Mouse (Mus musculus) MEL (cell line): ENCODE data around the gene Retsat. TPM values are rescaled to one million over a fixed set of nuclear protein-coding genes. Genes with fewer than 3 reads are reported as not detected.

ENCODE experiments used
- DNase-seq: peaks from one replicate; pipeline ENCODE4 v3.0.0; 2011; ENCODE audit warnings: low read depth, low spot score
- H3K27ac ChIP-seq: 2 replicates; pipeline ENCODE4 v1.5.1; 2012; ENCODE audit warnings: low read depth, mild to moderate bottlenecking, control low read depth, low read length, moderate library complexity; ENCODE audit not compliant: control insufficient read depth
- H3K27me3 ChIP-seq, 2 experiments: fragments of 150-350 bp in 1 of 2; sonication (generic) in 1 of 2; 2 replicates each; pipeline ENCODE4 v1.6.1; 2012; ENCODE audit warnings: low read length in 2 of 2, mild to moderate bottlenecking in 2 of 2, improper control_type of control experiment in 1 of 2, moderate library complexity in 1 of 2; ENCODE audit not compliant: insufficient read depth in 2 of 2, control insufficient read depth in 1 of 2
- H3K36me3 ChIP-seq, 2 experiments: 2 replicates each; pipeline ENCODE4 v1.6.1; 2012 to 2014; ENCODE audit warnings: low read length in 2 of 2, improper control_type of control experiment in 1 of 2, inconsistent platforms in 1 of 2, mild to moderate bottlenecking in 1 of 2; ENCODE audit not compliant: insufficient read depth in 2 of 2, control insufficient read depth in 1 of 2
- H3K4me1 ChIP-seq, 2 experiments: fragments of 150-350 bp in 1 of 2; sonication (generic) in 1 of 2; 2 replicates each; pipeline ENCODE4 v1.6.1; 2012; ENCODE audit warnings: low read length in 2 of 2, improper control_type of control experiment in 1 of 2, mild to moderate bottlenecking in 1 of 2; ENCODE audit not compliant: insufficient read depth in 2 of 2, control insufficient read depth in 1 of 2
- H3K4me3 ChIP-seq, 2 experiments: fragments of 150-350 bp in 1 of 2; sonication (generic) in 1 of 2; 2 replicates each; pipeline ENCODE4 v1.5.1; 2012; ENCODE audit warnings: low read depth in 2 of 2, low read length in 2 of 2, mild to moderate bottlenecking in 2 of 2, moderate library complexity in 2 of 2, control low read depth in 1 of 2, improper control_type of control experiment in 1 of 2; ENCODE audit not compliant: control insufficient read depth in 1 of 2, insufficient read depth in 1 of 2
- H3K79me2 ChIP-seq: 2 replicates; pipeline ENCODE4 v1.6.1; 2012; ENCODE audit warnings: mild to moderate bottlenecking, low read length, moderate library complexity; ENCODE audit not compliant: control insufficient read depth, poor library complexity, insufficient read depth
- H3K9ac ChIP-seq: 2 replicates; pipeline ENCODE4 v1.6.1; 2012; ENCODE audit warnings: low read depth, mild to moderate bottlenecking, control low read depth, low read length, moderate library complexity; ENCODE audit not compliant: control insufficient read depth, poor library complexity, severe bottlenecking
- H3K9me3 ChIP-seq: fragments of 150-350 bp; sonication (generic); replicated peaks from 2 replicates; pipeline ENCODE4 v1.6.1; 2012; ENCODE audit warnings: mild to moderate bottlenecking, low read length, improper control_type of control experiment, moderate library complexity; ENCODE audit not compliant: insufficient read depth
- BHLHE40 ChIP-seq: IDR thresholded peaks from 2 replicates; pipeline ENCODE4 v1.6.1; 2012; ENCODE audit warnings: low read depth, mild to moderate bottlenecking, inconsistent platforms, low read length, improper control_type of control experiment, borderline replicate concordance
- CHD1 ChIP-seq: IDR thresholded peaks from 2 replicates; pipeline ENCODE4 v1.6.1; 2012; ENCODE audit warnings: low read depth, mild to moderate bottlenecking, inconsistent platforms, low read length, improper control_type of control experiment
- E2F4 ChIP-seq: IDR thresholded peaks from 2 replicates; pipeline ENCODE4 v1.6.1; 2011; ENCODE audit warnings: low read depth, low read length, improper control_type of control experiment, borderline replicate concordance
- ELF1 ChIP-seq: IDR thresholded peaks from 2 replicates; pipeline ENCODE4 v1.6.1; 2014; ENCODE audit warnings: low read depth, mild to moderate bottlenecking, inconsistent platforms, low read length, improper control_type of control experiment, moderate library complexity
- EP300 ChIP-seq, 2 experiments: IDR thresholded peaks; 2 replicates each; pipeline ENCODE4 v1.6.1; 2011; ENCODE audit warnings: improper control_type of control experiment in 2 of 2, low read length in 2 of 2, low read depth in 1 of 2, mild to moderate bottlenecking in 1 of 2
- ETS1 ChIP-seq: IDR thresholded peaks from 2 replicates; pipeline ENCODE4 v1.6.1; 2012; ENCODE audit warnings: low read depth, mild to moderate bottlenecking, inconsistent platforms, low read length, improper control_type of control experiment, moderate library complexity
- GATA1 ChIP-seq: IDR thresholded peaks from 2 replicates; pipeline ENCODE4 v1.6.1; 2011; ENCODE audit warnings: low read depth, low read length, improper control_type of control experiment
- HCFC1 ChIP-seq: IDR thresholded peaks from 2 replicates; pipeline ENCODE4 v1.6.1; 2012; ENCODE audit warnings: low read depth, mild to moderate bottlenecking, inconsistent platforms, low read length, improper control_type of control experiment, moderate library complexity
- KAT2A ChIP-seq: conservative IDR thresholded peaks from 2 replicates; pipeline ENCODE4 v1.6.1; 2012; ENCODE audit warnings: low read depth, low read length, improper control_type of control experiment, inconsistent platforms
- MAFK ChIP-seq: IDR thresholded peaks from 2 replicates; pipeline ENCODE4 v1.6.1; 2011; ENCODE audit warnings: low read depth, mild to moderate bottlenecking, low read length, improper control_type of control experiment, borderline replicate concordance
- MAX ChIP-seq: IDR thresholded peaks from 2 replicates; pipeline ENCODE4 v1.6.1; 2011; ENCODE audit warnings: low read length, improper control_type of control experiment
- MAZ ChIP-seq: IDR thresholded peaks from 2 replicates; pipeline ENCODE4 v1.6.1; 2012; ENCODE audit warnings: low read depth, mild to moderate bottlenecking, inconsistent platforms, low read length, improper control_type of control experiment
- MEF2A ChIP-seq: IDR thresholded peaks from 2 replicates; pipeline ENCODE4 v1.6.1; 2014; ENCODE audit warnings: low read depth, mild to moderate bottlenecking, inconsistent platforms, low read length, improper control_type of control experiment; ENCODE audit not compliant: poor library complexity, insufficient replicate concordance, severe bottlenecking; ENCODE audit errors: extremely low read depth
- MXI1 ChIP-seq: IDR thresholded peaks from 2 replicates; pipeline ENCODE4 v1.6.1; 2011; ENCODE audit warnings: mild to moderate bottlenecking, low read depth, low read length, improper control_type of control experiment
- NELFE ChIP-seq: IDR thresholded peaks from 2 replicates; pipeline ENCODE4 v1.6.1; 2011; ENCODE audit warnings: low read depth, low read length, improper control_type of control experiment
- POLR2AphosphoS5 ChIP-seq: IDR thresholded peaks from 2 replicates; pipeline ENCODE4 v1.6.1; 2012; ENCODE audit warnings: low read depth, borderline replicate concordance, mild to moderate bottlenecking, inconsistent platforms, low read length, moderate library complexity, mixed read lengths
- SIN3A ChIP-seq: IDR thresholded peaks from 2 replicates; pipeline ENCODE4 v1.6.1; 2012; ENCODE audit warnings: low read length, improper control_type of control experiment, inconsistent platforms
- UBTF ChIP-seq: IDR thresholded peaks from 2 replicates; pipeline ENCODE4 v1.6.1; 2012; ENCODE audit warnings: low read depth, mild to moderate bottlenecking, inconsistent platforms, low read length, improper control_type of control experiment, moderate library complexity, borderline replicate concordance; ENCODE audit not compliant: insufficient read depth
- USF1 ChIP-seq: IDR thresholded peaks from 2 replicates; pipeline ENCODE4 v1.6.1; 2014; ENCODE audit warnings: low read depth, mild to moderate bottlenecking, inconsistent platforms, low read length, improper control_type of control experiment, moderate library complexity
- ZKSCAN1 ChIP-seq: IDR thresholded peaks from 2 replicates; pipeline ENCODE4 v1.6.1; 2012; ENCODE audit warnings: low read depth, mild to moderate bottlenecking, inconsistent platforms, low read length, improper control_type of control experiment, moderate library complexity
- ZMIZ1 ChIP-seq: IDR thresholded peaks from 2 replicates; pipeline ENCODE4 v1.6.1; 2012; ENCODE audit warnings: low read depth, mild to moderate bottlenecking, inconsistent platforms, low read length, improper control_type of control experiment, moderate library complexity
- ZNF384 ChIP-seq: IDR thresholded peaks from 2 replicates; pipeline ENCODE4 v1.6.1; 2012; ENCODE audit warnings: low read depth, mild to moderate bottlenecking, inconsistent platforms, low read length, improper control_type of control experiment
- polyA plus RNA-seq, 2 experiments: library from polyadenylated mRNA; stranded (reverse) in 1 of 2; unstranded in 1 of 2; fragments of >175 nt in 1 of 2; fragments of >200 nt in 1 of 2; gene quantifications; 2 replicates each; pipeline versions ENCODE4 v1.2.1 to v1.2.4; 2012; ENCODE audit warnings: low replicate concordance in 2 of 2, low read depth in 1 of 2; ENCODE audit not compliant: insufficient read length in 2 of 2, insufficient read depth in 1 of 2, missing spikeins in 1 of 2
- total RNA-seq: library from RNA; depleted of rRNA; stranded (reverse); fragments of 300-350 nt; gene quantifications from 2 replicates; pipeline ENCODE4 v1.2.3, GENCODE M21; 2012

The Retsat gene
- total and polyA plus RNA-seq, 3 experiments: 40.3 to 61.5 TPM; not detected in 1

DNA sequence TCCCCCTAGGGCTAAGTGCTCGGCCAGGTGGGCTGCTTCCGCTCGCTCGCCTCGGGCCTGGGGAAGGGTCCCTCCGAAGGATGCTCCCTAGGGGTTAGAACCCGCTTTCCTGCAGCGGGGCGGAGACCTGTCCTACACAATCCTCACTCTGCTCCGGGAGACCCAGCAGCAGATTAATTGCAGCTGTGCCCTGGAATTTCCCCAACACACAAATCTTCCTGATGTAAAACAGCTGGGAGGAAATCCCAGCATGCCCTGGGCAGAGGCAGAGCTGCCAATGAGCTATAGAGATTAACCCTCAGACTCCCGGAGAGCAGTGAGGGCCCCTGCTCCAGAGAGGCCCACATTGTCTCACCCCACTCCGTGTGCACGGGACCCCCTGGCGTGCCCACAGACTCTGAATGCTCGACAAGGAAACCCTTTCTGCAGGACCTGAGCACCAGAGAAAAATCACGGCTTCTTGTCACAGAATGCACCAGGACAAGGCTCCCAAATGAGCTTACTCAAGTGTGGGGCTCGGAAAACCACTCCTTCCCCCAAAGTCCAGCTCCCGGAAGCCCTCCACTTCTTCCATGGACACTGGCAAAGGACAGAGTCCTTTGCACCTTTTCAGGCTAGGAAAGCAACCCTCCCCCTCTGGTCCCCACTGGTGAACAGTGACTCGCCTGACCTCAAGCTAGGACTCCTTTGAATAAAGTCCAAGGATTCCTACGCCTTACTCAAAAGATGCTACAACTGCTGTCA, 57.2 kb downstream of the Retsat start:
- Histone ChIP-seq H3K27ac (no peak overlapping the region), H3K27me3 (peaks cover 0 to under 1% of the 10 kb centered on the region in 2 experiments; a peak in 2 of 4 replicates), H3K79me2 (no peaks in the 10 kb centered on the region), H3K4me1 (no peaks in the 10 kb centered on the region), H3K4me3 (no peak overlapping the region), H3K9me3 (no peaks in the 10 kb centered on the region), H3K9ac (no peak overlapping the region), H3K36me3 (no peaks in the 10 kb centered on the region)
- DNase-seq: no peak
- TF ChIP-seq ZNF384: no peak
- TF ChIP-seq CHD1: no peak
- TF ChIP-seq KAT2A: no peak
- no peak for TF ChIP-seq GATA1
- no peak for TF ChIP-seq MAZ
- no peak for TF ChIP-seq ZMIZ1
- TF ChIP-seq SIN3A: no peak
- TF ChIP-seq MAFK: no peak
- no peak for TF ChIP-seq NELFE
- no peak for TF ChIP-seq E2F4
- no peak for TF ChIP-seq BHLHE40
- TF ChIP-seq ELF1: no peak
- TF ChIP-seq ETS1: no peak
- no peak for TF ChIP-seq POLR2AphosphoS5
- TF ChIP-seq ZKSCAN1: no peak

DNA sequence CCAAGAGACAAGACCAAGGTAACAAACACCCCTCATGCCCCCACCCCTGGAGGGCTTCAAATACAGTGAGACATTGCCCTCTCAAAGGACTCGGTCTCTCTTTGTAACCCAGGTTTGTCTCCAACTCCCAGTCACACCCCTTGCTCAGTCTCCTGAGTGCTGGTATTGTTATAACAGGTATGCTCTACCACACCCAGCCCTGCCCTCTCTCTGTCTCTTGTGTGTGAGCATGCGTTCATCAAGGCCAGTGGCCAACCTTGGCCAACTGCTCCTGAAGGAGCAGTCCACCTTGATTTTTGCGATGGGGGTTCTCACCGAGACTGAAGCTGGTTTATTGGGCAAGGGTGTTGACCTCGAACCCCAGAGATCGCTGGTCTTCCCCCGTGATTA, 57.8 kb downstream of the Retsat start:
- Histone ChIP-seq H3K36me3 (no peaks in the 10 kb centered on the region), H3K9me3 (no peaks in the 10 kb centered on the region), H3K27ac (no peak overlapping the region), H3K4me3 (no peak overlapping the region), H3K9ac (no peak overlapping the region), H3K4me1 (no peaks in the 10 kb centered on the region), H3K27me3 (no peaks in the 10 kb centered on the region; a peak in 2 of 4 replicates), H3K79me2 (no peaks in the 10 kb centered on the region)
- DNase-seq: no peak
- TF ChIP-seq CHD1 (no peak), MEF2A (no peak), EP300 (IDR thresholded peaks at IDR 0.05; ENCODE audit: low read depth in 1 of 2, low read length in 2 of 2) (no peak), USF1 (no peak), MXI1 (no peak), MAFK (no peak), UBTF (no peak), MAX (no peak), HCFC1 (no peak), NELFE (no peak)
